Mouse (Mus musculus) small intestine, adult 2 months (tissue): ENCODE results near the gene Ambra1. TPM values are rescaled to one million over a fixed set of nuclear protein-coding genes. Genes with fewer than 3 reads are reported as not detected.

Experiments
- H3K27ac ChIP-seq: fragments of 200-500 bp; 2 replicates; pipeline ENCODE4 v1.5.1; 2012; ENCODE audit warnings: low read depth, low read length, control low read depth, inconsistent platforms; ENCODE audit not compliant: insufficient read depth
- H3K27me3 ChIP-seq: fragments of 200-500 bp; 2 replicates; pipeline ENCODE4 v1.6.1; 2012; ENCODE audit warnings: mild to moderate bottlenecking, moderate library complexity, low read length, inconsistent platforms; ENCODE audit not compliant: control insufficient read depth, insufficient read depth
- H3K36me3 ChIP-seq: fragments of 200-500 bp; 2 replicates; pipeline ENCODE4 v1.6.1; 2012; ENCODE audit warnings: mild to moderate bottlenecking, low read length, control low read depth, inconsistent platforms; ENCODE audit not compliant: control insufficient read depth, insufficient read depth
- H3K4me1 ChIP-seq: fragments of 200-500 bp; 2 replicates; pipeline ENCODE4 v1.6.1; 2012; ENCODE audit warnings: low read length, inconsistent platforms, mixed read lengths; ENCODE audit not compliant: control insufficient read depth, insufficient read depth, insufficient read length
- H3K4me3 ChIP-seq: fragments of 200-500 bp; 2 replicates; pipeline ENCODE4 v1.5.1; 2012; ENCODE audit warnings: low read depth, mild to moderate bottlenecking, control low read depth, inconsistent platforms, low read length, moderate library complexity
- CTCF ChIP-seq: fragments of 200-500 bp; IDR thresholded peaks from 2 replicates; pipeline ENCODE4 v1.5.1; 2012; ENCODE audit warnings: low read depth, mild to moderate bottlenecking, control low read depth, inconsistent platforms, low read length, moderate library complexity, mixed read lengths; ENCODE audit not compliant: insufficient replicate concordance, insufficient read length; ENCODE audit errors: extremely low read depth
- POLR2A ChIP-seq: fragments of 200-500 bp; IDR thresholded peaks from 2 replicates; pipeline ENCODE4 v1.6.1; 2012; ENCODE audit warnings: low read depth, mild to moderate bottlenecking, control low read depth, inconsistent platforms, low read length, moderate library complexity
- WGBS: fragments of 180-500 bp; shearing (Covaris S2); methylation state at CpG from one replicate; pipeline ENCODE4 v1.1.7; 2018; 5-methylcytosine and 5-hydroxymethylcytosine counted together
- polyA plus RNA-seq: library from polyadenylated mRNA; depleted of rRNA; stranded (reverse); fragments of >200 nt; gene quantifications from 2 replicates; pipeline ENCODE4 v1.2.3, GENCODE M21; 2012

Gene Ambra1
- polyA plus RNA-seq, 1 experiment = 20.7 TPM

DNA sequence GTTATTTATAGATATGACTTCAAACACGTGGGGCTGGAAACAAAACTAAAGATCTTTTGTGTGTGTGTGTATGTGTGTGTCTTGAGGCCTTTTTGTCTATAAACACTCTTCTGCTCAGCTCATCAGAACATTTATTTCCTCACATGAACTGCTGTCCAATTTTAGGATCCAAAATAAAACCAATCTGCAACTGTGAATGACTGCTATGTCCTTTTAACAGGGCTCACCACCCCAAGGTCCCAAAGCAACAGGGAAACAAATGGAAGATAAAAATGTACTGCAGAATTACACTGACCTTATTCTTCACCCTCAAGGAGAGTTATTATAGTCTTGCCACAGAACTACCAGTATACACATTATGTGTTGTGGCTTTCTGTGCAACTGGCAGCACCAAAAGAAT, 30.7 kb upstream of the Ambra1 start:
- no peaks in the 10 kb centered on the region for H3K27me3 ChIP-seq
- peaks cover 9% of the 10 kb centered on the region for H3K36me3 ChIP-seq
- TF ChIP-seq POLR2A (no peak), CTCF (no peak)
- WGBS = 60% methylated on average over 1 of the region's 1 CpGs
- peaks cover 2% of the 10 kb centered on the region; the same call in 1 of the 2 replicates for H3K4me1 ChIP-seq
- H3K4me3 ChIP-seq = no peak overlapping the region
- no peak overlapping the region for H3K27ac ChIP-seq

DNA sequence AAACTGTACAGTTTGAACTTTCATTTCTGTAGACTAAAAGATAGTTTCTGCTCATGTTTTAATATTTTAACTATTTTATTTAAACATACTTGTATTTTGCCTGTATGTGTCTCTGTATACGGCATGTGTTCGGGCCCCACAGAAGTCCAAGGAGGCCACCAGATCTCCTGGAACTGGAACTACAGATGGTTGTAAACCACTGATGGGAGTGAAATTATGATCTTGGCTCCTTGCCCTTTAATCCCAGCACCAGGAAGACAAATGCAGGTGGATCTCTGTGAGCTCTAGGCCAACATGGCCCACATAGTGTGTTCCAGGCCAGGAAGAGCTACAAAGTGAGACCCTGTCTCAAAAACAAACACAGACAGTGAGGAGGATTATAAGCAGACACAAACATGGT, 28.6 kb upstream of the Ambra1 start:
- H3K4me1 ChIP-seq = no peaks in the 10 kb centered on the region; the same call in 1 of the 2 replicates
- TF ChIP-seq POLR2A = no peak
- no peak for TF ChIP-seq CTCF
- 0 out of 2 replicates have a peak, but pooled peaks cover 2% of the 10 kb centered on the region for H3K36me3 ChIP-seq
- H3K27me3 ChIP-seq = no peaks in the 10 kb centered on the region
- H3K27ac ChIP-seq = no peak overlapping the region
- no peak overlapping the region for H3K4me3 ChIP-seq
- WGBS = 63% methylated on average over 2 of the region's 2 CpGs

- 0 out of 2 replicates have a peak, but pooled peaks cover 2% of the 10 kb centered on the region for H3K36me3 ChIP-seq
- WGBS = 69% methylated on average over 6 of the region's 6 CpGs
- H3K4me3 ChIP-seq = no peak overlapping the region
- no peaks in the 10 kb centered on the region for H3K27me3 ChIP-seq
- TF ChIP-seq POLR2A (no peak), CTCF (no peak)
- H3K4me1 ChIP-seq = peaks cover 3% of the 10 kb centered on the region
- H3K27ac ChIP-seq = no peak overlapping the region
Measured at GRCm38 (mm10) chr2:91705736-91706135, 24.2 kb upstream of the Ambra1 start.

DNA sequence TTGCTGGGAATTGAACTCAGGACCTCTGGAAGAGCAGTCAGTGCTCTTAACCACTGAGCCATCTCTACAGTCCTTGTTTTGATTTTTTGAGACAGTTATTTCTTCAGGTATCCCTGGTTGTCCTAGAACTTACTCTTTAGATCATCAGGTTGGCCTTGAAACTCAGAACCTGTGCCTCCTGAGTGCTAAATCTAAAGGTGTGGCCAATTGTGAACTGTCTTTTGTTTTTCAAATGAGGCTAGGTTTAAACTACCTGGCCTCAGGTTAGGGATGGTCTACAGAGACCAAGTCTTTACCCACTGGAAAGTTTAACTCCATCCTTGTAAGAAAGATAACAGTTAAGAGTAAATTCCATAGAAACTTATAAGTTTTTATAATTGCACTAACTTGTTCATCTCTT, 23.5 kb upstream of the Ambra1 start:
- Histone ChIP-seq H3K27ac (no peak overlapping the region), H3K27me3 (no peaks in the 10 kb centered on the region), H3K4me1 (peaks cover 3% of the 10 kb centered on the region), H3K36me3 (0 out of 2 replicates have a peak, but pooled peaks cover 2% of the 10 kb centered on the region), H3K4me3 (no peak overlapping the region)
- TF ChIP-seq POLR2A = no peak
- no peak for TF ChIP-seq CTCF

GRCm38 (mm10) chr2:91708361-91708760, 21.6 kb upstream of the Ambra1 start:
- Histone ChIP-seq H3K27me3 (no peaks in the 10 kb centered on the region), H3K4me1 (peaks cover 5% of the 10 kb centered on the region), H3K27ac (no peak overlapping the region), H3K4me3 (no peak overlapping the region), H3K36me3 (peaks cover 2% of the 10 kb centered on the region; the same call in 1 of the 2 replicates)
- WGBS = 93% methylated on average over 6 of the region's 6 CpGs
- TF ChIP-seq CTCF (no peak), POLR2A (no peak)

GRCm38 (mm10) chr2:91710272-91711234, 19.4 kb upstream of the Ambra1 start, which contains the start of the genes Atg13 and Harbi1:
TSS of gene Atg13 (minus strand) at chr2:91710576.
TSS of gene Harbi1 (plus strand) at chr2:91710852.
- H3K4me3 ChIP-seq = peak within 1 kb of the TSS; percentile 90
- no peaks in the 10 kb centered on the region for H3K27me3 ChIP-seq
- TF ChIP-seq POLR2A (peak; percentile 76), CTCF (no peak)
- peaks cover 2% of the 10 kb centered on the region; the same call in 1 of the 2 replicates for H3K36me3 ChIP-seq
- under 1% methylated on average over 66 of the region's 66 CpGs for WGBS
- peaks cover 5% of the 10 kb centered on the region for H3K4me1 ChIP-seq
- H3K27ac ChIP-seq = peak within 1 kb of the TSS; percentile 69

DNA sequence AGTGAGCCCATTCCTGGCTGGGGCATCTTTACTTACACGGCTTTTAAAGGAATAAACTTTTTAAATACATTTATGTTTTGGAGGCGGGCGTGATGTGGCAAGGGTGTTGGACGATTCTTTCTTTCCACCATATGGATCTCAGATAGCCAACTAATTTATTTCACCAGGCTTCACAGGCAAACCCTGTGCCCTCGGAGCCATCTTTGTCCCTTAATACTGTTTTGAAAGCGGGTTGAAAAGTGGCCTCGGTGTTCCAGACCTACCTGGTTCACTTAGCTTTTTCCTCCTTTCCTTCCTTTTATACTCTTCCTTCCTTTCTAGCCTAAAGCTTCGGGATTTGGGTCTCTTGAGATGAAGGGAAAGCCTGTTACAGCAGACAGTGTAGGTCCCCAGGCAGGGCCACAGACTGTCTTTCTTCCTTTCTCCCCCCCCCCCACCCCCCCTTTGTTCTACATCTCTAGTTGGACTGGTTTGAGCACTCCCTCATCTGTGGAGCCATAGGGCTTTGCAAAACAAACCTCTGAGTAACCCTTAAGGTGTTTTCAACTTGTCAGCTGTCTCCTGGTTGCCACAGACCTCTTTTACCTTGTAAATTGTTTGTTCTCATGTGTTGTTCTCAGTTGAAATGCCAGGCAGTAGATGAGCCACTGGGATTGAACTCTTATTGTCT, 18.5 kb upstream of the Ambra1 start:
- no peak for TF ChIP-seq CTCF
- TF ChIP-seq POLR2A = no peak
- WGBS = 3% methylated on average over 8 of the region's 8 CpGs

More for the DNA sequence above, 18.5 kb upstream of the Ambra1 start:
- Histone ChIP-seq H3K27me3 (no peaks in the 10 kb centered on the region), H3K4me1 (peaks cover 5% of the 10 kb centered on the region), H3K27ac (peak overlapping the region; percentile 69), H3K4me3 (peak overlapping the region; percentile 65), H3K36me3 (peaks cover 3% of the 10 kb centered on the region; the same call in 1 of the 2 replicates)
